Comparison of ENCODE assay signal across 10 mouse cellular contexts in the genomic region with DNA sequence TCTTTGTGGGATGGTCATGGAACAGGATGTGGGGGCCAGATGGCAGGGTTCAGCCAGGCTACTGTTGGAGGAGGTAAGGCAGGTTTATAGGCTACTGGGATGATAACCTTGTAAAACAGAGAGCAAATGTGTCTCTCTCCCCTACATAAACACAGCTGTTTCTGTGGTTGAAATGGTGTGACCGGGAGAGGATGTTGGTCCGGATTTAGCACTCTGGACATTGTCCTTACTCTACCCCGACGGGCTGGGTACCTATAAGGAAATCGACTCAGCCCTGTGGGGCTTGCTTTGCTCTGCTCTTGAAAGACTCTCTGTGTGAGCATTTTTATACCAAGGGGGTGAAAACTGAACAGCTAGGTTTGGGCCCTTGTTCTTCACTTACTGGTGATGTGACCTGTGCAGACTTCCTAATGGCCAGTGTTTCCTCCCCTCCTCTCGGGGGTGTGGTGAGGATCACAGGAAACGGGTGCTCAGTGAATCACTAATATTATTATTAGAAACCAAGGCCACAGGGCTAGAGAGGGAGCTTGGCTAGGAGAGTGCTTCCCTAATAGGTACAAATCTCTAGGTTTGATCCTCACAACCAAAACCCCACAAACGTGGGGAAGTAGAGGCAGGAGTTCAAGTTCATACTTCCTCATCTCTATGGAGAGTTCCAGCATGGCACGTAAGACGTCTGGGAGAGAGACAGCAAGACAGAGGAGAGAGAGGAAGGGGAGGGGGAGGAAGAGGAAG. TPM values are rescaled to one million over a fixed set of nuclear protein-coding genes. Genes with fewer than 3 reads are reported as not detected.
DNase-seq lines count a peak whose midpoint lies in the region; ATAC-seq and TF ChIP-seq lines count a peak whose summit lies in the region.
"Had no signal": no experiment of that assay in that cellular context is flagged by ENCODE, and none has a peak within 500 bp of the region (broad histone marks: within the 10 kb centered on the region; RNA-seq: fewer than 3 reads in every experiment).

No protein-coding gene starts in this region.

- no peak for ATAC-seq in heart, postnatal 0 days (ENCODE audit: insufficient read depth, low read depth)
- ATAC-seq in midbrain, postnatal 0 days (ENCODE audit: low FRiP score), result no peak
- ATAC-seq: Patski had no signal

- 31% methylated on average over 10 of the region's 10 CpGs for WGBS in heart, postnatal 0 days
- WGBS in midbrain, postnatal 0 days, result 67% methylated on average over 10 of the region's 10 CpGs

- H3K4me2 ChIP-seq in heart, postnatal 0 days (ENCODE audit: low read depth, low read length), result 0 out of 2 replicates have a peak overlapping the region, but pooled peaks have one; percentile 31
- no peak overlapping the region for H3K4me2 ChIP-seq in midbrain, postnatal 0 days (ENCODE audit: low read depth, low read length, poor library complexity, severe bottlenecking)
- H3K4me2 ChIP-seq: liver, embryonic 13.5 days had no signal

- DNase-seq in testis, postnatal 10 days (ENCODE audit: low spot score), result no peak
- peak; percentile 37 for DNase-seq in heart, postnatal 0 days (ENCODE audit: low spot score)
- DNase-seq in kidney, postnatal 14 days, result peak; percentile 65
- DNase-seq in midbrain, postnatal 0 days (ENCODE audit: low spot score), result no peak
- DNase-seq in left cerebral cortex, adult 8-10 months (ENCODE audit: low spot score in 2 of 2), result no peak
- no peak for DNase-seq in adipocyte (ENCODE audit: low spot score)
- DNase-seq in embryo, embryonic 9.5 days (ENCODE audit: extremely low spot score), result no peak
- DNase-seq: liver, embryonic 13.5 days had no signal

- H3K27ac ChIP-seq in testis, adult 2 months (ENCODE audit: control insufficient read depth, insufficient read depth, low read depth, low read length), result peak overlapping the region; percentile 64
- peak overlapping the region; percentile 91 for H3K27ac ChIP-seq in heart, postnatal 0 days (ENCODE audit: low read depth)
- peak overlapping the region; percentile 63; the same call in 1 of the 2 replicates for H3K27ac ChIP-seq in midbrain, postnatal 0 days (ENCODE audit: low read depth, low read length)
- H3K27ac ChIP-seq: liver, embryonic 13.5 days had no signal

- peaks cover 6% of the 10 kb centered on the region for H3K4me1 ChIP-seq in testis, adult 2 months (ENCODE audit: control insufficient read depth, insufficient read depth, low read length)
- peaks cover 75% of the 10 kb centered on the region for H3K4me1 ChIP-seq in heart, postnatal 0 days (ENCODE audit: control insufficient read depth, insufficient read depth)
- peaks cover 20% of the 10 kb centered on the region for H3K4me1 ChIP-seq in midbrain, postnatal 0 days (ENCODE audit: insufficient read depth, low read length)

- H3K36me3 ChIP-seq in testis, adult 2 months (ENCODE audit: control insufficient read depth, insufficient read depth, low read length), result no peaks in the 10 kb centered on the region
- H3K36me3 ChIP-seq in heart, postnatal 0 days (replicated peaks; ENCODE audit: control insufficient read depth, insufficient read depth, low read length), result no peaks in the 10 kb centered on the region
- H3K36me3 ChIP-seq in midbrain, postnatal 0 days (ENCODE audit: insufficient read depth, low read length), result no peaks in the 10 kb centered on the region
- H3K36me3 ChIP-seq: liver, embryonic 13.5 days had no signal

- no peak for TF ChIP-seq EP300 in heart, postnatal 0 days (IDR thresholded peaks at IDR 0.05; ENCODE audit: low read depth)

- TF ChIP-seq CTCF in testis, adult 2 months (IDR thresholded peaks at IDR 0.05; ENCODE audit: control insufficient read depth, insufficient read depth, insufficient replicate concordance, low read depth, low read length), result no peak
- TF ChIP-seq CTCF in heart, postnatal 0 days (IDR thresholded peaks at IDR 0.05; ENCODE audit: low read depth), result no peak
- TF ChIP-seq CTCF in midbrain, postnatal 0 days (IDR thresholded peaks at IDR 0.05), result no peak

- no peaks in the 10 kb centered on the region for H3K9me3 ChIP-seq in heart, postnatal 0 days (replicated peaks; ENCODE audit: control insufficient read depth, low read length)
- H3K9me3 ChIP-seq in midbrain, postnatal 0 days (ENCODE audit: low read length), result no peaks in the 10 kb centered on the region
- H3K9me3 ChIP-seq: liver, embryonic 13.5 days had no signal

- no peak for TF ChIP-seq POLR2A in testis, adult 2 months (IDR thresholded peaks at IDR 0.05; ENCODE audit: control insufficient read depth, low read depth, low read length)

- no peaks in the 10 kb centered on the region for H3K27me3 ChIP-seq in testis, adult 2 months (ENCODE audit: control insufficient read depth, insufficient read depth, low read length)
- H3K27me3 ChIP-seq in heart, postnatal 0 days (ENCODE audit: control insufficient read depth, insufficient read depth, low read length), result no peaks in the 10 kb centered on the region
- H3K27me3 ChIP-seq in midbrain, postnatal 0 days (ENCODE audit: insufficient read depth, low read length), result no peaks in the 10 kb centered on the region
- H3K27me3 ChIP-seq: liver, embryonic 13.5 days; Patski had no signal

- peak overlapping the region; percentile 28 for H3K9ac ChIP-seq in heart, postnatal 0 days (replicated peaks; ENCODE audit: low read depth, low read length)
- H3K9ac ChIP-seq in midbrain, postnatal 0 days (replicated peaks; ENCODE audit: low read length, poor library complexity, severe bottlenecking), result no peak overlapping the region
- H3K9ac ChIP-seq: liver, embryonic 13.5 days had no signal

- no peak overlapping the region for H3K4me3 ChIP-seq in testis, adult 2 months (ENCODE audit: control insufficient read depth, low read depth, low read length)
- H3K4me3 ChIP-seq in heart, postnatal 0 days (ENCODE audit: low read depth, low read length), result no peak overlapping the region
- H3K4me3 ChIP-seq in midbrain, postnatal 0 days (ENCODE audit: low read depth, low read length), result no peak overlapping the region
- H3K4me3 ChIP-seq: liver, embryonic 13.5 days had no signal

RNA-seq across cellular contexts. Expression of a gene that starts 19.7 kb away (rescaled TPM):
- 1.9 and 3.9 TPM in 2 replicates for polyA plus RNA-seq in testis, adult 2 months (2012; rRNA removed)
- total RNA-seq in heart, postnatal 0 days (2014; rRNA removed; ENCODE audit: low replicate concordance), result 15.1 and 19.2 TPM in 2 replicates
- polyA plus RNA-seq in heart, postnatal 0 days (2015; fragmentation: Nextera tagmentation; extraction: Ambion mirVana), result 17.0 and 17.5 TPM in 2 replicates
- 38.8 and 40.2 TPM in 2 replicates for total RNA-seq in midbrain, postnatal 0 days (2014; rRNA removed)
- polyA plus RNA-seq in midbrain, postnatal 0 days (2015; fragmentation: Nextera tagmentation; extraction: Ambion mirVana), result 32.7 and 37.5 TPM in 2 replicates
- 10 to 100 TPM; 28.0 to 31.8 (median 30.9) TPM for total RNA-seq in left cerebral cortex, adult 8-10 months (2022)

RNA-seq across cellular contexts. Expression of a gene that starts 49.4 kb away (rescaled TPM):
- polyA plus RNA-seq in testis, adult 2 months (2012; rRNA removed), result 4.1 and 4.4 TPM in 2 replicates
- total RNA-seq in heart, postnatal 0 days (2014; rRNA removed; ENCODE audit: low replicate concordance), result 31.9 and 35.5 TPM in 2 replicates
- polyA plus RNA-seq in heart, postnatal 0 days (2015; fragmentation: Nextera tagmentation; extraction: Ambion mirVana), result 17.6 and 18.2 TPM in 2 replicates
- total RNA-seq in midbrain, postnatal 0 days (2014; rRNA removed), result 31.4 and 40.6 TPM in 2 replicates
- 29.7 and 30.9 TPM in 2 replicates for polyA plus RNA-seq in midbrain, postnatal 0 days (2015; fragmentation: Nextera tagmentation; extraction: Ambion mirVana)
- total RNA-seq in left cerebral cortex, adult 8-10 months (2022), result 10 to 100 TPM; 27.9 to 30.8 (median 29.3) TPM

Comparison
In these comparisons a context has a peak if more than half of its experiments do, and no peak if none do; other contexts are left out.
1. DNase-seq: peak in heart, postnatal 0 days (single experiment) and kidney, postnatal 14 days (single experiment); none in testis, postnatal 10 days (single experiment), midbrain, postnatal 0 days (single experiment), left cerebral cortex, adult 8-10 months (0 of 2), adipocyte (single experiment) and embryo, embryonic 9.5 days (single experiment).
2. Peak in every context shown above with its lines, with median percentiles within 50 percentile points of each other: H3K27ac ChIP-seq.